Mouse (Mus musculus): ENCODE results near the gene Retsat. TPM values are rescaled to one million over a fixed set of nuclear protein-coding genes. Genes with fewer than 3 reads are reported as not detected.
A peak's percentile ranks its signal among the peaks of the same experiment; 100 is the strongest.

Retsat gene
- total and polyA plus RNA-seq, 2 experiments, result 180 to 340 TPM

DNA sequence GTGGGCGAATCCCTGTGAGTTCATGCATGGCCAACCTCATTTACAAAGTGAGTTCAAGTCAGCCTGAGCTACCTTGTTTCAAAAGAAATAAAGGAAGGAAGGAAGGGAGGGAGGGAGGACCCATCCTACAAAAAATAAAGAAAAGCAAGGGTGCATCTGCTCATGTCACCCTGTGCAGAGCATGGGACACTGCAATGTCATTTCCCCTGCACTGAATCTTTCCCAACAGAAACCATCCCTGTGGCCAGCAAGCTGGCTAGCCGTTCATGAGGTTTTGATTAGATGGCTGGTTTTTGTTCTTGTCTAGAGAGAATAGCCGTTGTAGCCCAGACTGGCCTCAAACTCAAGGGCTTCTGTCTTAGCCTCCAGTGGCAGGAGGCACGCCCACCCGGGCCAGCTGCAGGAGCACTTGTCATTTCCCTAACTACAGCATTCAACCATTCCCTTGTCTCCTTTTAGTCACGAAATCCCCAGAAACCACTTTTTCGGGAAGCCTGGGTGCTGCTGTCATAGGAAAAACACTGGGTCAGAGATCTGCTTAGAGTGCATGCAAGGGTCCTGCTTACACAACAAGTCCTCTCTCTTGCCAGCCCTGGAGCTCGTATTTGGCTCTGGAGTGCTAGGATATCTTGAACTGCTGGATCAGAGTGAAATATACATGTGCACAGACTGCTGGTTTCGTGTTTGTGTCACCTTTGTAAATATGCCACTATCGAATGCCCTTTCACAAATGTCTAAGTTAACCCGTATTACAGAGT, 16.5 kb upstream of the Retsat start:
- H3K9ac ChIP-seq (ENCODE audit: low read depth, low read length), result peak overlapping the region; percentile 44
- peaks cover 20% of the 10 kb centered on the region for H3K4me1 ChIP-seq (ENCODE audit: control insufficient read depth, insufficient read depth, low read length)
- no peaks in the 10 kb centered on the region for H3K27me3 ChIP-seq (ENCODE audit: control insufficient read depth, insufficient read depth, low read length)
- peaks cover 22% of the 10 kb centered on the region; the same call in 1 of the 2 replicates for H3K36me3 ChIP-seq (ENCODE audit: control insufficient read depth, insufficient read depth, low read length)
- no peak overlapping the region for H3K4me3 ChIP-seq (ENCODE audit: insufficient read depth, low read depth, low read length)
- 32% methylated on average over 11 of the region's 11 CpGs for WGBS
- TF ChIP-seq CTCF (IDR thresholded peaks at IDR 0.05; ENCODE audit: low read depth, low read length) (no peak), POLR2A (IDR thresholded peaks at IDR 0.05; ENCODE audit: extremely low read depth, insufficient read depth, low read length) (no peak)
- DNase-seq (ENCODE audit: extremely low read depth, low read depth, low spot score), result peak; percentile 95
- peak overlapping the region; percentile 92 for H3K27ac ChIP-seq (replicated peaks; ENCODE audit: insufficient read depth, low read depth, low read length)
- no peaks in the 10 kb centered on the region for H3K79me2 ChIP-seq (ENCODE audit: control insufficient read depth, insufficient read depth, low read length)

DNA sequence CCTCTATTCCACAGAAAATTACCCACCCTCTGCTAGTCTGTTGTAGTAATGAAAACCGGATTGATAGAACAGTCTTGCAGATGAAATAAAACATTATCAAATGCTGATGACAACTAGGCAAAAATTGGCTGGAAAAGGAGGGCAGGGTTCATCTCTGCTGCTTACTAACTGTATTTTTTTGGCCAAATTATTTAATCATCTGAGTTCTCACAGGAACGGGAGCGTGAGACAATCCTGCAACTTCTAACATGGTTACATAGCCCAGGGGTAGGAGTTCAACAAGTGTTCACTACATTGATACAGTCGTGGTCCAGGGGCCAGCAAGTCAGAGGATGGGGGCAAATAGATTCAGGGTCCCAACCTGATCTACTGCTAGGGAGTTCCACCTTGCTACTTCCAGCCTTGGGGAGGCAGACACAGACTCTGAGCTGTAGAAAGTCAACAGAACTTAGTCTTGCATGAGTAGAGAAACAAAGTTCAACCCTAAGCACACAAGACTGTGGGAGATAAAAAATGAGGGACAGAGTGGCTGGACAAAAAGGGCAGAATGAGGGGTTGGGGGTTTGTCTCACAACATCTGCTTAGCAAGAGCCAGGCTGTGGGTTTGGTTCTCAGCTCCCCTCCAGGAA, 14.9 kb upstream of the Retsat start:
- H3K36me3 ChIP-seq (ENCODE audit: control insufficient read depth, insufficient read depth, low read length), result peaks cover 18% of the 10 kb centered on the region; the same call in 1 of the 2 replicates
- TF ChIP-seq POLR2A (IDR thresholded peaks at IDR 0.05; ENCODE audit: extremely low read depth, insufficient read depth, low read length), result no peak
- TF ChIP-seq CTCF (IDR thresholded peaks at IDR 0.05; ENCODE audit: low read depth, low read length), result no peak
- peak overlapping the region; percentile 92 for H3K27ac ChIP-seq (replicated peaks; ENCODE audit: insufficient read depth, low read depth, low read length)
- peak; percentile 89 for DNase-seq (ENCODE audit: extremely low read depth, low read depth, low spot score)
- WGBS, result 13% methylated on average over 4 of the region's 4 CpGs
- peak overlapping the region; percentile 49 for H3K9ac ChIP-seq (ENCODE audit: low read depth, low read length)
- no peak overlapping the region for H3K4me3 ChIP-seq (ENCODE audit: insufficient read depth, low read depth, low read length)
- H3K4me1 ChIP-seq (ENCODE audit: control insufficient read depth, insufficient read depth, low read length), result peaks cover 20% of the 10 kb centered on the region
- H3K79me2 ChIP-seq (ENCODE audit: control insufficient read depth, insufficient read depth, low read length), result no peaks in the 10 kb centered on the region
- no peaks in the 10 kb centered on the region for H3K27me3 ChIP-seq (ENCODE audit: control insufficient read depth, insufficient read depth, low read length)

DNA sequence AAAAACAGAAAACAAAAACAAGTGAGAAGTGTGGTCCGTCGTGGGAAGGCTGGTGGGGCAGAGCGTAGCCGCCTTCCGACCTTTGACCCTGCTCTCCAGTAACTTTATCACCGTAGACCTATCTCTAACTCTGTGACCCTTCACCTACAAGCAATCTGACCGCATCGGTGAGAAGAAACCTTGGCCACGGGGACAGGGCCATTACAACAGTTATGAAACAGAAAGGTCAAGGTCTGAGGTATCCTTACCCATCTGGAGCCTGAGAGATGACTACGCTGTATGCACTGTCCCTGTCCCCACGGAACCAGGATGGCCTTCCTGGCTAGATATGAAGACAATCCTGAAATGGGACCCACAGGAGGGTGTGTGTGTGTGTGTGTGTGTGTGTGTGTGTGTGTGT, 14.1 kb upstream of the Retsat start:
- no peak for TF ChIP-seq POLR2A (IDR thresholded peaks at IDR 0.05; ENCODE audit: extremely low read depth, insufficient read depth, low read length)
- no peak for TF ChIP-seq CTCF (IDR thresholded peaks at IDR 0.05; ENCODE audit: low read depth, low read length)
- 25% methylated on average over 11 of the region's 11 CpGs for WGBS
- DNase-seq (ENCODE audit: extremely low read depth, low read depth, low spot score), result peak; percentile 96
- H3K27ac ChIP-seq (replicated peaks; ENCODE audit: insufficient read depth, low read depth, low read length), result peak overlapping the region; percentile 92
- no peak overlapping the region for H3K9ac ChIP-seq (ENCODE audit: low read depth, low read length)
- no peaks in the 10 kb centered on the region for H3K79me2 ChIP-seq (ENCODE audit: control insufficient read depth, insufficient read depth, low read length)
- H3K27me3 ChIP-seq (ENCODE audit: control insufficient read depth, insufficient read depth, low read length), result no peaks in the 10 kb centered on the region
- peaks cover 10% of the 10 kb centered on the region; the same call in 1 of the 2 replicates for H3K36me3 ChIP-seq (ENCODE audit: control insufficient read depth, insufficient read depth, low read length)
- H3K4me3 ChIP-seq (ENCODE audit: insufficient read depth, low read depth, low read length), result no peak overlapping the region
- H3K4me1 ChIP-seq (ENCODE audit: control insufficient read depth, insufficient read depth, low read length), result peaks cover 20% of the 10 kb centered on the region

DNA sequence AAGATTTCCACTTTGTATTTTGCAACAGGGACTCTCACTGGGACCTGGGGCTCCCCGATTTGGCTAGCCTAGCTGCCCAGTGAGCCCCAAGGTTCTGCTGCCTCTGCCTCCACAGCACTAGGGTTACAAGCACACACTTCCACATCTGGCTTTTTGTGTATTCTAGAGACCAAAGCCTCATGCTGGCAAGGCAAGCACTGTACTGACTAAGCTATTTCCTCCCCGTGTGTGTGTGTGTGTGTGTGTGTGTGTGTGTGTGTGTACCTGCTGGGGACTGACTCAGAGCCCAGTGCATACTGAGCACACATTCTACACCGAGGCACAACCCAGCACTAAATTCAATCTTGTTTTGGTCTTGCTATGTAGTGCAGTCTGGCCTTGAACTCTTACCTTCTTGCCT, 11.6 kb upstream of the Retsat start:
- Histone ChIP-seq H3K9ac (ENCODE audit: low read depth, low read length) (no peak overlapping the region), H3K27ac (replicated peaks; ENCODE audit: insufficient read depth, low read depth, low read length) (no peak overlapping the region), H3K4me3 (ENCODE audit: insufficient read depth, low read depth, low read length) (no peak overlapping the region), H3K27me3 (ENCODE audit: control insufficient read depth, insufficient read depth, low read length) (no peaks in the 10 kb centered on the region), H3K79me2 (ENCODE audit: control insufficient read depth, insufficient read depth, low read length) (no peaks in the 10 kb centered on the region), H3K36me3 (ENCODE audit: control insufficient read depth, insufficient read depth, low read length) (no peaks in the 10 kb centered on the region; the same call in 1 of the 2 replicates), H3K4me1 (ENCODE audit: control insufficient read depth, insufficient read depth, low read length) (peaks cover 27% of the 10 kb centered on the region)
- 36% methylated on average over 3 of the region's 3 CpGs for WGBS
- no peak for DNase-seq (ENCODE audit: extremely low read depth, low read depth, low spot score)
- no peak for TF ChIP-seq POLR2A (IDR thresholded peaks at IDR 0.05; ENCODE audit: extremely low read depth, insufficient read depth, low read length)
- no peak for TF ChIP-seq CTCF (IDR thresholded peaks at IDR 0.05; ENCODE audit: low read depth, low read length)

DNA sequence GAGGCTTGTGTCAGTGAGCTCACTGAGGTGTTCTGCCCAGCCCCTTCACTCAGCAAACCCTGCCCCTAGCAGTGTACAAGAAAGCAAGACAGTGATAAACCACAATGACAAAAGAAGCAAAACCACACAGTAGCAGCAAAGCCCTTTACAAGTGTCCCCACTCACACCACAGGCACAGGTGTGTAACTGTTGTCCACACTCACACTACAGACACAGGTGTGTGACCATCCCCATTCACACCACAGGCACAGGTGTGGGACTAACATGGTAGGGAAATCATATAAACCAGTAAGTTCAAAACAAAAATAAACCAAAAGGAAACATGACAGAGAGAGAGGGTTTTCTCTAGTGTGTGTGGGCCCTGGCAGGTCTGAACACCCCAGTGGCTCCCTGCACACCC, 10.0 kb upstream of the Retsat start:
- TF ChIP-seq POLR2A (IDR thresholded peaks at IDR 0.05; ENCODE audit: extremely low read depth, insufficient read depth, low read length) (no peak), CTCF (IDR thresholded peaks at IDR 0.05; ENCODE audit: low read depth, low read length) (no peak)
- no peak for DNase-seq (ENCODE audit: extremely low read depth, low read depth, low spot score)
- Histone ChIP-seq H3K27me3 (ENCODE audit: control insufficient read depth, insufficient read depth, low read length) (no peaks in the 10 kb centered on the region), H3K27ac (replicated peaks; ENCODE audit: insufficient read depth, low read depth, low read length) (no peak overlapping the region), H3K36me3 (ENCODE audit: control insufficient read depth, insufficient read depth, low read length) (no peaks in the 10 kb centered on the region; the same call in 1 of the 2 replicates), H3K79me2 (ENCODE audit: control insufficient read depth, insufficient read depth, low read length) (no peaks in the 10 kb centered on the region), H3K4me3 (ENCODE audit: insufficient read depth, low read depth, low read length) (no peak overlapping the region), H3K9ac (ENCODE audit: low read depth, low read length) (no peak overlapping the region), H3K4me1 (ENCODE audit: control insufficient read depth, insufficient read depth, low read length) (peaks cover 22% of the 10 kb centered on the region)

DNA sequence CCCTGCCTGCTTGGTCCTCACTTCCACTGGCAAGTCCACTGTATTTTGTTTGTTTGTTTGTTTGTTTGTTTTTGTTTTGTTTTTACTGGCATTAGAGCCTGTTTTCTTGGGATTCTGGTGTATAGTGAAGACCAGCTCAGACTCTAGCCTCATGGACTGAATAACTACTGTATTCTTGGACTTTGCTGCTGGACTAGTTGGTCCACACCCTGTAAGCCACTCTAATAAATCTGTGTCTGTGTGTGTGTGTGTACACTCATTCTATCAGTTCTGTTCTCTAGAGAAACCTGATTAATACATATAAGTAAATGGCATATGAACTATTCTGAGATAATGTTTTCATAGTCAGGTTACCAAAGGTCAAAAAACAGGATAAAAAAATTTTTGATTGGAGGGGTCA, 8.2 kb upstream of the Retsat start:
- peaks cover 16% of the 10 kb centered on the region for H3K4me1 ChIP-seq (ENCODE audit: control insufficient read depth, insufficient read depth, low read length)
- DNase-seq (ENCODE audit: extremely low read depth, low read depth, low spot score), result peak; percentile 77
- no peak overlapping the region for H3K9ac ChIP-seq (ENCODE audit: low read depth, low read length)
- H3K27me3 ChIP-seq (ENCODE audit: control insufficient read depth, insufficient read depth, low read length), result no peaks in the 10 kb centered on the region
- no peak for TF ChIP-seq CTCF (IDR thresholded peaks at IDR 0.05; ENCODE audit: low read depth, low read length)
- TF ChIP-seq POLR2A (IDR thresholded peaks at IDR 0.05; ENCODE audit: extremely low read depth, insufficient read depth, low read length), result no peak
- H3K36me3 ChIP-seq (ENCODE audit: control insufficient read depth, insufficient read depth, low read length), result no peaks in the 10 kb centered on the region; the same call in 1 of the 2 replicates
- 0 out of 2 replicates have a peak, but pooled peaks cover under 1% of the 10 kb centered on the region for H3K79me2 ChIP-seq (ENCODE audit: control insufficient read depth, insufficient read depth, low read length)
- H3K4me3 ChIP-seq (ENCODE audit: insufficient read depth, low read depth, low read length), result no peak overlapping the region
- peak overlapping the region; percentile 85 for H3K27ac ChIP-seq (replicated peaks; ENCODE audit: insufficient read depth, low read depth, low read length)
